Mouse (Mus musculus): ENCODE data around the gene Gm10750. TPM values are rescaled to one million over a fixed set of nuclear protein-coding genes. Genes with fewer than 3 reads are reported as not detected.

The Gm10750 gene
- not detected in 2 replicates for polyA plus RNA-seq (2012; rRNA removed; ENCODE audit: low replicate concordance)

GRCm38 (mm10) chr2:149017137-149017536, at the start of gene Gm10750:
Gene Gm10750 (minus strand): TSS chr2:149017237.

GRCm38 (mm10) chr2:149003151-149003550, 13.9 kb downstream of the Gm10750 start, which contains the start of gene Gm1330:
Gene Gm1330 (minus strand): TSS chr2:149003251.

Other genes starting within 250 kb of the Gm10750 start
- gene Cst11, start 245.7 kb downstream of the Gm10750 start, polyA plus RNA-seq (2012; rRNA removed; ENCODE audit: low replicate concordance): not detected in 2 replicates
- gene 8030411F24Rik, start 235.2 kb downstream of the Gm10750 start, polyA plus RNA-seq (2012; rRNA removed; ENCODE audit: low replicate concordance): not detected in 2 replicates
- gene Cst12, start 227.9 kb downstream of the Gm10750 start, polyA plus RNA-seq (2012; rRNA removed; ENCODE audit: low replicate concordance): not detected in 2 replicates
- not detected in 2 replicates for gene Cst8, start 218.5 kb downstream of the Gm10750 start, polyA plus RNA-seq (2012; rRNA removed; ENCODE audit: low replicate concordance)
- not detected in 2 replicates for gene Cst13, start 197.2 kb downstream of the Gm10750 start, polyA plus RNA-seq (2012; rRNA removed; ENCODE audit: low replicate concordance)
- not detected in 2 replicates for gene Cst9, start 182.1 kb downstream of the Gm10750 start, polyA plus RNA-seq (2012; rRNA removed; ENCODE audit: low replicate concordance)
- gene 9230104L09Rik, start 152.2 kb downstream of the Gm10750 start, polyA plus RNA-seq (2012; rRNA removed; ENCODE audit: low replicate concordance): 0.80 TPM in 1 of 2 replicates, not detected in the other
- 1,653 and 1,659 TPM in 2 replicates for gene Cst3, start 141.5 kb downstream of the Gm10750 start, polyA plus RNA-seq (2012; rRNA removed; ENCODE audit: low replicate concordance)
- not detected in 2 replicates for gene Gm1330, start 14.0 kb downstream of the Gm10750 start, polyA plus RNA-seq (2012; rRNA removed; ENCODE audit: low replicate concordance)

Data from mammary gland, adult 2 months (tissue).